Mouse (Mus musculus): ENCODE results near the gene Cd28. TPM values are rescaled to one million over a fixed set of nuclear protein-coding genes. Genes with fewer than 3 reads are reported as not detected.

The Cd28 gene
- polyA plus RNA-seq, 1 experiment from 2014 or later: 0.30 TPM

Other genes starting within 250 kb of the Cd28 start
- 35.1 and 36.4 TPM in 2 replicates for gene Raph1, start 149.7 kb upstream of the Cd28 start, polyA plus RNA-seq (2015; fragmentation: Nextera tagmentation; extraction: Ambion mirVana)
- not detected in 2 replicates for gene Ctla4, start 170.2 kb downstream of the Cd28 start, polyA plus RNA-seq (2015; fragmentation: Nextera tagmentation; extraction: Ambion mirVana)